Mouse (Mus musculus) lung, embryonic 14.5 days (tissue): ENCODE data around the gene Fut2. TPM values are rescaled to one million over a fixed set of nuclear protein-coding genes. Genes with fewer than 3 reads are reported as not detected.
A peak's percentile ranks its signal among the peaks of the same experiment; 100 is the strongest.
"Not testable (repeated sequence)": the region's sequence is repeated elsewhere in the genome, so short reads cannot be mapped to it uniquely, and the experiment has no call there.

Experiments used
- ATAC-seq: fragments of 200-750 bp; cut with Nextera tagmentation; 2 replicates; pipeline ENCODE4 v1.8.0; 2017; ENCODE audit warnings: mild to moderate bottlenecking, moderate TSS enrichment, moderate library complexity; ENCODE audit not compliant: insufficient read depth
- DNase-seq: peaks from one replicate; pipeline ENCODE4 v3.0.0-alpha.2; 2015
- H3K27ac ChIP-seq: fragments of 300-500 bp; sonication (generic); 2 replicates; pipeline ENCODE4 v1.5.1; 2014; ENCODE audit warnings: low read depth, mild to moderate bottlenecking, moderate library complexity
- H3K27me3 ChIP-seq: fragments of 300-500 bp; sonication (generic); 2 replicates; pipeline ENCODE4 v1.6.1; 2014; ENCODE audit warnings: low read length, control low read depth; ENCODE audit not compliant: insufficient read depth
- H3K36me3 ChIP-seq: fragments of 300-500 bp; sonication (generic); 2 replicates; pipeline ENCODE4 v1.6.1; 2014; ENCODE audit warnings: control low read depth; ENCODE audit not compliant: insufficient read depth
- H3K4me1 ChIP-seq: fragments of 300-500 bp; sonication (generic); 2 replicates; pipeline ENCODE4 v1.6.1; 2014; ENCODE audit warnings: antibody characterized with exemption, control low read depth; ENCODE audit not compliant: insufficient read depth
- H3K4me2 ChIP-seq: fragments of 300-500 bp; sonication (generic); 2 replicates; pipeline ENCODE4 v1.6.1; 2014; ENCODE audit warnings: mild to moderate bottlenecking
- H3K4me3 ChIP-seq: fragments of 300-500 bp; sonication (generic); 2 replicates; pipeline ENCODE4 v1.5.1; 2014; ENCODE audit warnings: low read depth, low read length
- H3K9ac ChIP-seq: fragments of 300-500 bp; sonication (generic); 2 replicates; pipeline ENCODE4 v1.6.1; 2014
- H3K9me3 ChIP-seq: fragments of 300-500 bp; sonication (generic); 2 replicates; pipeline ENCODE4 v1.6.1; 2016; ENCODE audit warnings: low read depth, low read length, control low read depth
- CTCF ChIP-seq: IDR thresholded peaks from 2 replicates; pipeline ENCODE4 v1.5.1; 2016; ENCODE audit warnings: antibody characterized with exemption, low read depth
- WGBS: fragments of 180-500 bp; shearing (Covaris S2); extraction: QIAGEN DNeasy Blood & Tissue Kit; methylation state at CpG from one replicate; pipeline ENCODE4 v1.1.7; 2014; 5-methylcytosine and 5-hydroxymethylcytosine counted together
- polyA plus RNA-seq: library from polyadenylated mRNA; unstranded; fragments of >200 nt; fragmentation: Nextera tagmentation; extraction: Ambion mirVana; gene quantifications from 2 replicates; pipeline ENCODE4 v1.2.1, GENCODE M21; 2014

Fut2 gene
- polyA plus RNA-seq, 1 experiment from 2014 or later, result 0.75 TPM

DNA sequence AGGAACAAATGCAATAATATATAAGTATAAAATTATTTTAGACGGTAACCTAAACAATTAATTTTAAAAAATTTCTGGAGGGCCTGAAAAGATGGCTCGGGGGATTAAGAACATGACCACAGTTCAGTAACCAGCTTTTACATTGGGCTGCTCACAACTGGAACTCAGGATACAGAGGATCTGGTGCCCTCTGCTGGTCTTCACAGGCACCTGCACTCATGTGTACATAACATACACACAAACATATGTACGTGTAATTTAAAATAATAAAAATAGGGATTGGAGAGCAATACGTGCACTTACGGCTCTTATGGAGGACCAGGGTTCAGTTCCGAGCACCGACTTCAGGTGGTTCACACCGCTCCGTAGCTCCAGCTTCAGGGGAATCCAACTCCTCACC is 2.7 kb upstream of the Fut2 start:
- DNase-seq (no peak), ATAC-seq (no peak)
- TF ChIP-seq CTCF, result peak; percentile 34
- H3K4me1 ChIP-seq, result 0 out of 2 replicates have a peak, but pooled peaks cover 9% of the 10 kb centered on the region
- H3K9me3 ChIP-seq, result no peaks in the 10 kb centered on the region
- 94% methylated on average over 9 of the region's 9 CpGs for WGBS
- H3K4me3 ChIP-seq, result no peak overlapping the region
- no peak overlapping the region for H3K4me2 ChIP-seq
- H3K27ac ChIP-seq, result no peak overlapping the region
- no peaks in the 10 kb centered on the region for H3K36me3 ChIP-seq
- no peaks in the 10 kb centered on the region for H3K27me3 ChIP-seq
- H3K9ac ChIP-seq, result no peak overlapping the region

DNA sequence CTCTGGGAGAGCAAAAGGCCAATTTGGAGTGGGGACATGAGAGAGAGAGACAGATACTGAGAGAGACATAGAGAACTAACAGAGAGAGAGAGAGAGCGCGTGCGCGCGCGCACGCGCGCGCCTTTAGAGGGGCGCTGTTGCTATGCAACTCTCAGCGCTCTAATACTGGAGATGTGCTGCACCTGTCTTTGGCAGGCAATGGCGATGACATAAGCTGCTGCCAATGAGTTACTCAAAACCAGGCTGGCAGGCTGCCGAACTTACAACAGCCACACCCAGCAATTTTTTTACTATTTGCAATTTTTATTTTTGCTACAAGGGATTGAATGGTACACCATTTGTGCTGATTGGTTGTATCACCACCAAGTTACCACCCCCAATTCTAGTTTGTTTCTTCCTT is 1.6 kb upstream of the Fut2 start:
- DNase-seq (no peak), ATAC-seq (no peak)
- 0 out of 2 replicates have a peak, but pooled peaks cover 9% of the 10 kb centered on the region for H3K4me1 ChIP-seq
- H3K9ac ChIP-seq, result no peak overlapping the region
- TF ChIP-seq CTCF, result no peak
- WGBS, result 68% methylated on average over 14 of the region's 14 CpGs
- no peak overlapping the region for H3K4me3 ChIP-seq
- no peaks in the 10 kb centered on the region for H3K36me3 ChIP-seq
- H3K27ac ChIP-seq, result no peak overlapping the region
- H3K4me2 ChIP-seq, result no peak overlapping the region
- no peaks in the 10 kb centered on the region for H3K27me3 ChIP-seq
- no peaks in the 10 kb centered on the region for H3K9me3 ChIP-seq

DNA sequence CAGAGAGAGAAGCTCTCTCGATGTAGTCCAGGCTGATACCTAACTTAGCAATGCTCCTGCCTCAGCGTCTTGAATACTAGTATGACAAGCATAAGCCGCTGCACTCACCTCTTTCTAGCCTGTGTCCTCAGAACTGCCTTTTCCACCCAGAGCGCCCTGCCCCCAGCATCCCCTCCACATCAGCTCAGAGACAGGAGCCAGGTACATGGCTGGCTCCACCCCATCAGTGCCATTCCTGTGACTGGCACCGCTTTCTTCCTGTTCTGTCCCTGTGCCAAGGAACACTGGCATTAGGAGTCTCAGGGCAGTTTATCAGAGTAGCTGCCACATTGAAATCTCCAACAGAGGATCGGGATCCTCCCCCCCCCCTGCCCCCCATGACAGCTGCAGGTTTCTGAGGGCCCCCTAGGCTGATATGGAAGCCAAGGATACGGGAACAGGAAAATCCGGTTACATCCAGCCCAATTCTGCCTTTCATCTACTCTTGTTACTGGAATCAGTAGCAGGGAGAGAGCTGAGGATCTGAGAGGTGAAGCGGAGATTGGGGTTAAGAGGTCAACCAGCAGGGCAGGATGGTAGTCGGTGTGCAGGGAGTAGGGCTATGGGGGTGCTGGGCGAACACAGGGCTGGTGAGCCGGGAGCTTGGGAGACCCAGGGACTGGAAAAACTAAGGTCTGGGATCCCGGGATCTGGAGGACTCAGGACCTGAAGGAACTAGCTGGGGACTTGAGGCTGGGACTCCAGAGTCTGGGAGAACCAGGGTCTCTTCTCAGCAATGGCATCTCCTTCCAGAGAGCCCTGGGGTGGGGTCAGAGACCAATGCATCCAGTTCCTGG is 673 bp downstream of the Fut2 start:
- Histone ChIP-seq H3K36me3 (no peaks in the 10 kb centered on the region), H3K27me3 (no peaks in the 10 kb centered on the region), H3K4me3 (no peak overlapping the region), H3K9me3 (no peaks in the 10 kb centered on the region), H3K9ac (no peak overlapping the region; the same call in 1 of the 2 replicates), H3K27ac (no peak overlapping the region), H3K4me2 (peak overlapping the region; percentile 27; the same call in 1 of the 2 replicates), H3K4me1 (0 out of 2 replicates have a peak, but pooled peaks cover 9% of the 10 kb centered on the region)
- WGBS, result 36% methylated on average over 13 of the region's 13 CpGs
- peak; percentile 63; the same call in 1 of the 2 replicates for ATAC-seq
- no peak for TF ChIP-seq CTCF
- peak; percentile 50 for DNase-seq

DNA sequence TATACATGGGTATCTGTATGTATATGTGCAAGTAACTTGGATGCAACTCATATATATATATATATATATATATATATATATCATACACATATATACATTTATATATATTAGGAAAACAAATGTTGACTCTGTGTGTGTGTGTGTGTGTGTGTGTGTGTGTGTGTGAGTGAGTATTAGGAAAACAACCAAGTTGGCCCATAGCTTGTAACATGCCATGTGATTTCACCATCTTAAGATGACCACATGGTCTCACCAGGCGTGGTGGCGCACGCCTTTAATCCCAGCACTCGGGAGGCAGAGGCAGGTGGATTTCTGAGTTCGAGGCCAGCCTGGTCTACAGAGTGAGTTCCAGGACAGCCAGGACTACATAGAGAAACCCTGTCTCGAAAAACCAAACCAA is 4.5 kb downstream of the Fut2 start:
- not testable (repeated sequence) for H3K9me3 ChIP-seq, H3K4me2 ChIP-seq, H3K4me1 ChIP-seq, H3K9ac ChIP-seq, H3K27ac ChIP-seq, H3K36me3 ChIP-seq, DNase-seq, H3K4me3 ChIP-seq, ATAC-seq, H3K27me3 ChIP-seq
- WGBS, result 83% methylated on average over 6 of the region's 6 CpGs

DNA sequence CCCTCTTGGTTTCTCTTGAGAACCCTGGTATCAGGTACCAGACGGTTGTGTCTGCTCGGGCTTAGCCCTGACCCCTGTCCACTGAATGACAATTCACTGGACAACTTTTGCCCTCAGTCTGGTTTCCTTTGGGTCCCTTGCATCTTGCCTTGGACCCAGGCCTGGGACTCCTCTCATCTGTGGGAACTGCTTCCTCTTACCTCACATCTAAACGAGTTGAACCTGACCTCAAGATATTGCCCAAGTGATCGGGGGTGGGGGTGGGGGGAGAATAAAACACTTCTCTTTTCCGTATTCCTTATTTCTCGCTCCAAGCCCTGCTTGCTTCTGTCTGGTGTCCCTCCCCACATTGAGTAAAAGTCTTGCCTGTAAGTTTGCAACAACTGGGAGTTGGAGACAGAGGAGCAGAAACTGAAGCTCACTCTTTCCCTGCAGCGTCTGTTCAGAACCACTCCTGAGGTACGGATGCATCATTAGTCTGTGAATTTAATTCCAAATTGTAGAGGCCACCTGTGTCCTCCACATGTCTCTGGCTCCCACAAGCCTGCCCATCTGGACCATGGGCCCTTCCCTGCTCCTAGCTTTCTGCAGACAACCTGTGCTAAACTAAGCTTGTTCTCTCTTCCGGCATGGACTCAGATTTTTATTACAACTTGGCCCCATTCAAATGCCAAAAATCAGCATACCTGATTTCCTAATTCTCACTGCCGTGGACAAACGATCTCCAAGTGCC is 5.3 kb downstream of the Fut2 start:
- Histone ChIP-seq H3K4me2 (no peak overlapping the region), H3K27me3 (no peaks in the 10 kb centered on the region), H3K9ac (no peak overlapping the region), H3K9me3 (no peaks in the 10 kb centered on the region), H3K4me1 (0 out of 2 replicates have a peak, but pooled peaks cover 9% of the 10 kb centered on the region), H3K4me3 (no peak overlapping the region), H3K36me3 (no peaks in the 10 kb centered on the region), H3K27ac (no peak overlapping the region)
- no peak for TF ChIP-seq CTCF
- no peak for ATAC-seq
- 75% methylated on average over 11 of the region's 11 CpGs for WGBS
- no peak for DNase-seq

DNA sequence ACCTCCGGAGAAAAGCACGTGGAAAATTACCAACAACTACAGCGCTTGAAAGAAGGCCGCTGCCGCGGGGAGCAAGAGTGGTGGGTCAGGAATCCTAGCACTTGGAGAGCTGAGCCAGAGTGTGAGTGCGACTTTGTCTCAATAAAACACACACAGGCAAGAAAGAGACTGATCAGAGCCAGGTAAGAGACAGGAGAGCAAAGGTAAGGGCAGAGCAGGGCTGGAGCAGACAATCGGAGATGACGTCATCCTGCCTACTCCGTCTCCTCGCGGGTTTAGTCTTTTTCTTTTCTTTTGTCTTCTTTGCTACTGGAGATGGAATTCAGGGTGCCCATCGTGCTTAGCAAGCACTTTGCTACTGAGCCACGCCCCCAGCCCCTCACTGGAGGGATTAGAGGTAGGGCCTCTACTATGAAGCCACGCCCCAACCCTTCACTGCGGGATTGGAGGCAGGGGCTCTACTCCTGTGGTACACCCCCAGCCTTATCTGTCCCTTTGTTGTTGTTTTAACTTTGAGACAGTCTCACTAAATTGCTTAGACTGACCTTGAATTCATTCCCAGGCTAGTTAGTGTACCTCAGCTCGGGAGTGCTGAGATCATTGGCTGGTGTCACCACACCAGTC is 11.7 kb downstream of the Fut2 start:
- H3K9me3 ChIP-seq, result no peaks in the 10 kb centered on the region
- H3K4me1 ChIP-seq, result 0 out of 2 replicates have a peak, but pooled peaks cover 2% of the 10 kb centered on the region
- no peaks in the 10 kb centered on the region for H3K36me3 ChIP-seq
- DNase-seq (peak; percentile 56), ATAC-seq (peak; percentile 63)
- H3K4me2 ChIP-seq, result peak overlapping the region; percentile 46
- H3K27ac ChIP-seq, result peak overlapping the region; percentile 36; the same call in 1 of the 2 replicates
- H3K4me3 ChIP-seq, result no peak overlapping the region
- TF ChIP-seq CTCF, result no peak
- no peaks in the 10 kb centered on the region for H3K27me3 ChIP-seq
- WGBS, result 23% methylated on average over 17 of the region's 17 CpGs
- peak overlapping the region; percentile 16; the same call in 1 of the 2 replicates for H3K9ac ChIP-seq

DNA sequence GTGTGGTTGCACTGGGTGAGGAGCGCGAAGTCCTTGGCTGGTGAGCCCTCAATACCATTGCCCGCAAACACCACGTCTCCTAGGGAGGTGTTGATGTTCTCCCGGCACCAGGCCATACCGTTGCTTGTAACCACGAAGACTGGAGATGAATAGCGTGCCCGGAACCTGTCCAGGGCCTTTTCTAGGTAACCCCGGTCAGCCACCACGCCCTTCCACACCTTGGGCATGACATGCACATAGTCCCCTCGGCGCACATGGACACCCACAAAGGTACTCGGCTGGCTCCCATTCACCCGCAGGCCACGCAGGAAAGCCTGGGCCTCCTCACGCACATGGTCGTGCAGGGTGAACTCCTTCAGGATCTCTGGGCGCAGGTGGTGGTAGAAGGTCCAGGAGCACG is 15.7 kb downstream of the Fut2 start:
- WGBS, result 93% methylated on average over 19 of the region's 20 CpGs
- DNase-seq, ATAC-seq, H3K4me2 ChIP-seq, H3K4me1 ChIP-seq, H3K27ac ChIP-seq, H3K9me3 ChIP-seq, H3K4me3 ChIP-seq, H3K36me3 ChIP-seq, H3K9ac ChIP-seq, H3K27me3 ChIP-seq: not testable (repeated sequence)
